Mouse (Mus musculus): Measurements from ENCODE around the gene Akap17b.
"Not testable (repeated sequence)": the region's sequence is repeated elsewhere in the genome, so short reads cannot be mapped to it uniquely, and the experiment has no call there.

Akap17b gene

GRCm38 (mm10) chrX:36644657-36645551 lies at the start of gene Akap17b:
Gene Akap17b, minus strand, starts transcription at chrX:36645395.
- DNase-seq = peak; percentile 80

- DNase-seq = no peak
Measured at GRCm38 (mm10) chrX:36691365-36691764, 46.2 kb upstream of the Akap17b start.

- DNase-seq = no peak
Measured at GRCm38 (mm10) chrX:36689655-36690054, 44.5 kb upstream of the Akap17b start.

GRCm38 (mm10) chrX:36676836-36677235 lies 31.6 kb upstream of the Akap17b start:
- no peak for DNase-seq

- no peak for DNase-seq
Measured at GRCm38 (mm10) chrX:36672708-36673107, 27.5 kb upstream of the Akap17b start.

GRCm38 (mm10) chrX:36640046-36640445 lies 5.1 kb downstream of the Akap17b start:
- no peak for DNase-seq

- no peak for DNase-seq
Measured at GRCm38 (mm10) chrX:36630771-36631170, 14.4 kb downstream of the Akap17b start.

- no peak for DNase-seq
Measured at GRCm38 (mm10) chrX:36628102-36628501, 17.1 kb downstream of the Akap17b start.

GRCm38 (mm10) chrX:36609117-36609516 lies 36.1 kb downstream of the Akap17b start:
- DNase-seq = no peak

GRCm38 (mm10) chrX:36604040-36604439 lies 41.2 kb downstream of the Akap17b start:
- DNase-seq = no peak

GRCm38 (mm10) chrX:36602926-36603325 lies 42.3 kb downstream of the Akap17b start:
- DNase-seq = no peak

GRCm38 (mm10) chrX:36600066-36600465 lies 45.1 kb downstream of the Akap17b start:
- no peak for DNase-seq

GRCm38 (mm10) chrX:36599656-36600055 lies 45.5 kb downstream of the Akap17b start:
- DNase-seq = no peak

GRCm38 (mm10) chrX:36598861-36599344 lies 46.3 kb downstream of the Akap17b start:
- DNase-seq = peak; percentile 8

GRCm38 (mm10) chrX:36598390-36598810 lies 46.8 kb downstream of the Akap17b start:
- DNase-seq = no peak

GRCm38 (mm10) chrX:36597707-36598389 lies 47.3 kb downstream of the Akap17b start, which contains the start of gene Pgrmc1:
Gene Pgrmc1, plus strand, starts transcription at chrX:36598206.
- DNase-seq = peak; percentile 87

- not testable (repeated sequence) for DNase-seq
Measured at GRCm38 (mm10) chrX:36596483-36597120, 48.6 kb downstream of the Akap17b start.

GRCm38 (mm10) chrX:36595247-36595646 lies 49.9 kb downstream of the Akap17b start:
- no peak for DNase-seq

- DNase-seq = no peak
Measured at GRCm38 (mm10) chrX:36591539-36591938, 53.7 kb downstream of the Akap17b start.

- no peak for DNase-seq
Measured at GRCm38 (mm10) chrX:36591120-36591519, 54.1 kb downstream of the Akap17b start.

- DNase-seq = no peak
Measured at GRCm38 (mm10) chrX:36590266-36590665, 54.9 kb downstream of the Akap17b start.

- DNase-seq = no peak
Measured at GRCm38 (mm10) chrX:36587304-36588209, 57.6 kb downstream of the Akap17b start.

All from kidney, adult 18-20 months (tissue).